Mouse (Mus musculus) erythroblast, embryonic 14.5 days (primary cell): ENCODE data around the gene Phlpp1.

Experiments
- GATA1 ChIP-seq: IDR thresholded peaks from 2 replicates; pipeline ENCODE4 v1.6.1; 2012; ENCODE audit warnings: low read length, inconsistent platforms, mixed read lengths
- TAL1 ChIP-seq: IDR thresholded peaks from 3 replicates; pipeline ENCODE4 v1.6.1; 2012; ENCODE audit warnings: low read length, inconsistent platforms, mixed read lengths

GRCm38 (mm10) chr1:106232460-106232850 is 60.9 kb downstream of the Phlpp1 start:
- TF ChIP-seq TAL1 (no peak), GATA1 (no peak)
